Mouse (Mus musculus) adrenal gland, adult 18-20 months (tissue): Measurements from ENCODE around the gene Grip1. TPM values are rescaled to one million over a fixed set of nuclear protein-coding genes. Genes with fewer than 3 reads are reported as not detected.

Source experiments
- DNase-seq, 2 experiments: peaks; one replicate each; pipeline ENCODE4 v3.0.0; 2021 to 2022; ENCODE audit warnings: low spot score in 2 of 2
- total RNA-seq, 2 experiments: library from RNA; stranded (reverse); gene quantifications; 1 replicate in 1 of 2; 2 replicates in 1 of 2; pipeline ENCODE4 v1.2.3; 2021

Grip1 gene
- total RNA-seq, 2 experiments from 2014 or later: 0.29 to 0.30 TPM

DNA sequence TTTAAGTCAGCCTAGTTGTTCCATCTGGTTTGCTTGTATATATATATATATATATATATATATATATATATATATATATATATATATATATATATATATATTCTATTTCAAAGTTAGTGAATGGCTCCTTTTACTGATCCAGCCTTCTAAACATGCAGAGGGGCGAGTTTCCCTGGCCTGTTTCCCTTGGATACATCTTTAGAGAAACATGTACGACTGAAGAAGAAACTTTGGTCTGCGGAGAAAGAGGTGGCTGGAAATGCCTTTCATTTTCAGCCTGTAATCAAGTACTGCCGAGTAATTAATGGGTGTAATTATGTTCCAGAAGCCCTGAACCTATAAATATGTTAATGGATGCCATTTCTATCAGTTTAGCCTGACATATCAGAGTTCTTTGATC lies 366.8 kb downstream of the Grip1 start:
- no peak for DNase-seq

DNA sequence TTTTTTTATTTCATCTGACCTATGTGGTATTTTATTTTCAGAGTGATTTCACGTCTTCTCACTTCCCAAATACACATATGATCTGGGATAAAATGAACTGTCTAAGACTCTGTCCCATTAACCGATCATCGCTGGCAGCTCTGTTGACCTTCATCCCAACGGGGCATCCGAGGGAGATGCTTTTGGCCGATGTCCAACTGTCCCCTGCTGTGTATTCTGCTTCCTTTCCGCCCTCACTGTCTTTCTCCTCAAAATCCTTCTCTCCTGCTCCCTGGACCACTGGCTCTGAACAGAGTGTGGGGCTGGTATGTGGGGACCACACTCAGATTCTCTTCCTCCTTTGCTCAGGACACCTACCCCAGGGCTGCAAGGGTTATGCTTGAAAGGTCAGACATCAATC lies 370.1 kb downstream of the Grip1 start:
- DNase-seq: no peak

DNA sequence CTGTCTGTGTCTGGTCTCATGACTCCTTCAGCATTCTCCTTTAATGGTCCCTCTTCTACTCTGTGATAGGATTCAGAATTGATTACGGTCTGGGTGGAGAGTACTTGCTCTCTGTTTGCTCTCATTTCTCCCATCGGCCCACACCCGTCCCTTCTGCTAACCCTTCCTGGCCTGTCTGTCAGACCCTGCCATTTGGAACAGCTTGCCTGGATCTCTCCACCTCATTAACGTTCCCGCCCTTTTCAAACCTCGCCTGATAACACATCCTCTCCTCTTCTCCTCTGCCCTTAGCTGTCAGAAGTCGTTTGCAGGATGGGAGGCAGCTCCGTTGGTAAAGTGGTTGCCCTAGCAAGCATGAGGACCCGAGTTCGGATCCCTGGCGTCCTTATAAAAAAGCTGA lies 370.9 kb downstream of the Grip1 start:
- no peak for DNase-seq

GRCm38 (mm10) chr10:119830388-119830956 lies 376.8 kb downstream of the Grip1 start:
- peak; percentile 18 to 23 for DNase-seq

- DNase-seq: no peak
These were observed 377.5 kb downstream of the Grip1 start for GRCm38 (mm10) chr10:119831086-119831485.

GRCm38 (mm10) chr10:119833334-119833733 lies 379.7 kb downstream of the Grip1 start:
- DNase-seq: no peak

- no peak for DNase-seq
These were observed 380.5 kb downstream of the Grip1 start for GRCm38 (mm10) chr10:119834122-119834521.

GRCm38 (mm10) chr10:119839645-119840044 lies 386.0 kb downstream of the Grip1 start:
- no peak for DNase-seq

DNA sequence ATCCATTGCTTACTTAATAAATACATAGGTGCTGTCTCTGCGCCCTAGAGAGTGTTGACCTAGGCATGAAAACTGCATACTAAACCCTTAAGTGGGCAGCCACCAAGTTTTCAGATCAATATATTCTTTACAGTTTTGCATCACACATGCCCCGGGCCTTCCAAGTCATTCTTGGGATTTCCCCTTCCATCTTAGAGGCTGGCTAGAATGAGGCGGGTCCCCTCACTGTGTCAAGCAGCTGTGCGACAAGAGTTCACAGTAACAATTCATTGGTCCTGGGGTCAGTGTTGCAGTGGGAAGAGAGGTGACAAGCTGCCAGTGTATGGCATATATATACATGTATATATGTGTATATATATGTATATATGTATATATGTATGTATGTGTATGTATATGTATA lies 388.4 kb downstream of the Grip1 start:
- no peak for DNase-seq

DNA sequence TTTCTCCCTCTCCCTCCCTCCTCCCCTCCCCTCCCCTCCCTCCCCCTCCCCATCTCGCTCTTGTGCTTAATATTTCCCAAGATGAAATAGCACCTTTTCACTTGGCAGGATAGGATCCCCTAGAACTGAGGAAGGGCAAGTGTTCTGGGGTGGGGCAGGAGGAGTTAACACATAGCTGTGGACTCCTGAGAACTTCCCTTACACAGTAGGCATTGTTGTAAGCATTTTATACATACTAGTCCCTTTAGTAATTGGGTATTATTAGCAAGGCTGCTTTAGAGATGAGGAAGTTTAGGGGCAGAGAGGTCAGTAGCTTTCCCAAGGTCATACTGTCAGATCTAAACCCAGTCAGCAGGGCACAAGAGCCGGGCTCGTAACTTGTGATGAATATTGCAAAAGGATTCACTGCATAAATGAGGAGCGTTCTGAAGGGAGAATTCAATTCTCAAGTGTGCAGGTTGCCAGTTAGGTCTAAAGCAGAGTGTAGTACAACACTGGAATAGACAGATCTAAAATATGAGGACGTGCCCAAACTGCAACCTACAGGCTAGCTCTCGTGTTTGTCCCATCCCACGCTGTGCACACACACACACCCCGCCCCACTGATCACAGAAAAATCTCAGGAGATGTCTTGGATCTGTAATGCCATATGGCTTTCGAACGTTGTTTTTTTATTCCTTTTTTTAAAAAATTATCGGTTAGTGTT lies 392.2 kb downstream of the Grip1 start:
- DNase-seq: no peak

GRCm38 (mm10) chr10:119851594-119851993 lies 398.0 kb downstream of the Grip1 start:
- DNase-seq: no peak

DNA sequence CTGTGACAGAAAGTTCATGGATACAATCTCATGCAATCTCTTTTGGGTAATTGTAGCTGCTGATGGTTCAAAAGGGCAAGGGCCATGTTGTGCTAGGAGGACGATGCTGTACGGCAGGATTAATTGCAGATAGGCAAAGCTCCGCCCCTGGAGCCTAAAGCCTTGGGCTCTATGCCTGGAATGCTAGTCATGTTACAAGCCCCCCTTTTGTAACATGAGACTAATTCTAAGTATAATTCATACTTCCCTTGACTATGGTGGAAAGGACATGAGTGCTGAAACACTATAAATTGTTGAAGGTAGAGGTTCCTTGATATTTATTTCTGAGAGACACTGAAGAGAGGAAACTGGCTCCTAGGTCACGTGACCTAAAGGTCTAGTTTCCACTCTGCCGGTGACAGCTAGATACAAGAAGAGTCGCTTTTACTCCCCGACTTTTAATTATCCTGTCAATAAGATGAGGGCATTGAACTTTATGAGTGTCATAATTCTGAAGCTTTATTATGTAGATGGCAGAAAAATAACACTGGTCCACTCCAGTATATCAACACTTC lies 399.0 kb downstream of the Grip1 start:
- no peak for DNase-seq

DNA sequence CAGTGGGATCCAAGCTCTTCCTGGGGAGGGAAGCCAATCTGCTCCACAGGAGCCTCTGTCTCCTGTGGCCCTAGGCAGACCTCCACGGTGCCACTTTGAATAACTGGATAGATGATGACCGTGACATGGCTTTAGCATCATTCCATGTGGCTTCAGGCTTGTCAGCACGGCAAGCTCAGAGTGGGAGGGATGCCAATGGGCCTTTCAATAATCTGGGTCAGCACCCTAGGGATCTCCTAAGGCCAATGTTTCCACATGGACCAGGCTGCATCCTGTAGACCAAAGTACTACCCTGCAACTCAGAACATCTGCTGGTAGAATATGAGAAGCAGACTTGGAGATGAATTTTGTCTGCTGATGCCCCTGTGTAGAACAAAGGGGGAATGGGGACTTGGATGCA lies 414.1 kb downstream of the Grip1 start:
- DNase-seq: no peak

GRCm38 (mm10) chr10:119868995-119869579 lies 415.5 kb downstream of the Grip1 start:
- no peak for DNase-seq

DNA sequence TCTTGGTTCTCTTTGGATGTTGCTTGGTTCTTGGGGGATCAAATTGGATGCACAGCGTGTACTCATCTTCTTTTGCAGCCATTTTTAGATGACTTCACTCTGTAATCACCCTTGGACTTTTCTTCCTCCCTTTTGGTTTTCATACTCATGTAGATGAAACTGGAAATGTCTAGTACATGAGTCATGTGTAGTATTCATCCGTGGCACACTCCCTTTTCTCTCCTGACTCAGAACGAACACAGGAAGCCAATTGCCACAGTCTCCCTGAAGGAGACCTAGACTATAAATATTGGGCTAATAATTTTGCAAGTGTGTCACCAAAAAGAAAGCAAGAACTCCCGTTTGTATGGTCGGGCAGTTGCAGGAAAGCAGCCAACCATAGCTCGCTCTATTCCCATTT lies 423.1 kb downstream of the Grip1 start:
- DNase-seq: no peak

GRCm38 (mm10) chr10:119878331-119878730 lies 424.7 kb downstream of the Grip1 start:
- no peak for DNase-seq

DNA sequence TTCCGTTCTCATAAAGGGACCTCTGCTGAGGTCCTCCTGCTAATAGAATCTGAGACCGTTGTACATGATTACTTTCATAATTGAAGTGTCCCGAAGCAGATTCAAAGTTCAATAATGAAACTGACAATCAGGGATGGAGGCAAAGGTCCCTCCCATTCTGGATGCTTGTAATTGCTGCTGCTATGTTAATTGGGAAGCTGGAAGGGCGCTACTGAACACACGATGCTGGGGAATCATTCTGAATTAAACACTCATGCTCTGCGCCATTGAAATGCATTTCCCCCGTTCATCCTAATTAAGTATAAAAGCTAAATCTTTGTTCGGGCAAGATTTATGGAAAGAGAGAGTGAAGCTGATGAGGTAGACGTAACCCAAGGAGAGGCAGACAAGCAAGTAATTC lies 431.0 kb downstream of the Grip1 start:
- DNase-seq: no peak

DNA sequence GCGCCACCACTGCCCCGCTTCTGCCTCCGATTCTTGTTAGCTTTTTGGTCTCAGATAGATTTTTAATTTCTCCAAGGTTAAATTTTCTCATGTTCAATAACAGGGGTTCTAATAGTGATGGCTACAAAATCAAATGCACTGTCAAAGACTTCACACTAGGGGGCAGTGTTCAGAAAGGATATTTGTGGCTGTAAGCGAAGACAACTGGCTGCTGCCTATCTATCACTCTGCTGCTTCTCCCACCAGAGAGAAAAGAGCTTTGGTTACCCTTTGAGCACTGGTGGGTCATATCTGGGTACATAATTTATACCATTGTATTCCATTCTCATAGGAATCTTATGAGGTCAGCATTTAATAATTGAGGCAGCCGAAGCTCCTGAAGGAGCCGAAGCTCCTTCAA lies 431.9 kb downstream of the Grip1 start:
- DNase-seq: no peak

DNA sequence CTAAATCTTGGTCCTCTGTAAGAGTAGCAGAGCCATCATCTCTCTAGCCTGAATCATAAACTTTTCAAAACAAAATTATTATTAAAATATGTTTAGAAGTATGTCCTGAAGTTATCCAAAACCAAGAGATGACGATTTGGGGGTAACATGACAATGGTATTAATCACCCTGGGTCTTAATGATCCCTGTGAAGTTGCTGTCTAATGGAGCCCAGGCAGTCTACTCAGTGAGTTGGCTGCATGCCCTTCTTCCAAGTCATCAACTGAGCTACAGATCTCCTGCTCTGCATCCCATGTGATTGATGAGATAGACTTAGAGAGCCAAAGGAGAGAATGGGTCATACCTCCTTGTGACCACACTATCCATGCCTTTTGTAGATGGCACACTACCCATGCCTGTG lies 433.1 kb downstream of the Grip1 start:
- no peak for DNase-seq

GRCm38 (mm10) chr10:119902754-119903153 lies 449.1 kb downstream of the Grip1 start:
- DNase-seq: no peak

DNA sequence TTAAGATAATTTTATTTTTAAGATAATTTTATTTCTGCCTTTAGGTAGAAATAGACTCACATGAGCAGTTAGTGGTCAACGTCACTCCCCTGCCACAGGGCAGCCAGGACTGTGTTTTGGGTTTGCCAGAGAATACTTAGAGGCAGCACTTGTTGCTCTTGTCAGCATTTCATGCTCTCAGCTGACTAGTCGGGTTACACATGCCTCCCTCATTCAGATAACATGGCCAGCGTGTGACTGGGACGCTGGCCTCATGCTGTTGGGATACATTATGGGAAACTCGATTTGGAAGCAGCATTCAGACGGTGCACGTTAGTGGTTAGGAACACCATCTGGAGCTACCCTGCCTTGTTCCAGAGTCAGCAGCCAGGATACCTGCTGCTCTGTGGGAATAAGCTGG lies 453.2 kb downstream of the Grip1 start:
- DNase-seq: no peak

GRCm38 (mm10) chr10:119917995-119918394 lies 464.4 kb downstream of the Grip1 start:
- DNase-seq: no peak
